Mouse (Mus musculus) heart, embryonic 13.5 days (tissue): ENCODE measurements around the gene Il17re. TPM values are rescaled to one million over a fixed set of nuclear protein-coding genes. Genes with fewer than 3 reads are reported as not detected.

Experiments
- ATAC-seq: fragments of 200-750 bp; cut with Nextera tagmentation; 2 replicates; pipeline ENCODE4 v1.8.0; 2017; ENCODE audit warnings: moderate TSS enrichment; ENCODE audit not compliant: insufficient number of reproducible peaks, low FRiP score, low TSS enrichment; ENCODE audit errors: extremely low read depth
- H3K27ac ChIP-seq: fragments of 300-500 bp; sonication (generic); replicated peaks from 2 replicates; pipeline ENCODE4 v1.5.1; 2015; ENCODE audit warnings: moderate library complexity, mild to moderate bottlenecking, inconsistent platforms
- H3K27me3 ChIP-seq: fragments of 300-500 bp; sonication (generic); replicated peaks from 2 replicates; pipeline ENCODE4 v1.6.1; 2015; ENCODE audit warnings: mild to moderate bottlenecking, inconsistent platforms
- H3K36me3 ChIP-seq: fragments of 300-500 bp; sonication (generic); 2 replicates; pipeline ENCODE4 v1.6.1; 2015; ENCODE audit warnings: mild to moderate bottlenecking, inconsistent platforms
- H3K4me1 ChIP-seq: fragments of 300-500 bp; sonication (generic); 2 replicates; pipeline ENCODE4 v1.6.1; 2015; ENCODE audit warnings: inconsistent platforms
- H3K4me2 ChIP-seq: fragments of 300-500 bp; sonication (generic); 2 replicates; pipeline ENCODE4 v1.6.1; 2015; ENCODE audit warnings: inconsistent platforms, mild to moderate bottlenecking, moderate library complexity
- H3K4me3 ChIP-seq: fragments of 300-500 bp; sonication (generic); 2 replicates; pipeline ENCODE4 v1.5.1; 2015; ENCODE audit warnings: moderate library complexity, mild to moderate bottlenecking, inconsistent platforms
- H3K9ac ChIP-seq: fragments of 300-500 bp; sonication (generic); 2 replicates; pipeline ENCODE4 v1.6.1; 2015; ENCODE audit warnings: inconsistent platforms, mild to moderate bottlenecking, moderate library complexity
- H3K9me3 ChIP-seq: fragments of 300-500 bp; sonication (generic); 2 replicates; pipeline ENCODE4 v1.6.1; 2016; ENCODE audit warnings: inconsistent platforms
- WGBS: fragments of 180-500 bp; shearing (Covaris S2); methylation state at CpG from one replicate; pipeline ENCODE4 v1.1.7; 2015; ENCODE audit warnings: mixed read lengths; 5-methylcytosine and 5-hydroxymethylcytosine counted together
- polyA plus RNA-seq: library from polyadenylated mRNA; unstranded; fragments of >200 nt; fragmentation: Nextera tagmentation; extraction: Ambion mirVana; gene quantifications from 2 replicates; pipeline ENCODE4 v1.2.1, GENCODE M21; 2015

The Il17re gene
- polyA plus RNA-seq, 1 experiment from 2014 or later, result 1.1 TPM

DNA sequence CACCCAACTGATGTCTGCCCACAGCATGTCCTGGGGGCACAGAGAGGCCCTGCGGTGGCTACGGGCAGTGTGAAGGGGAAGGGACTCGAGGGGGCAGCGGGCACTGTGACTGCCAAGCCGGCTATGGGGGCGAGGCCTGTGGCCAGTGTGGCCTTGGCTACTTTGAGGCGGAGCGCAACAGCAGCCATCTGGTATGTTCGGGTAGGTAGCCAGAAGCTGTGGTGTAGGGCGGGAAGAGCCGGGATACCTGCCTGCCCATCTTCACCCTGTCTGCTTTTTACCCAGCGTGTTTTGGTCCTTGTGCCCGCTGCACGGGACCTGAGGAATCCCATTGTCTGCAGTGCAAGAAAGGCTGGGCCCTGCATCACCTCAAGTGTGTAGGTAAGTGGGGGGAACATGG is 31.1 kb downstream of the Il17re start:
- WGBS, result 91% methylated on average over 14 of the region's 14 CpGs
- H3K36me3 ChIP-seq, result peaks cover 64% of the 10 kb centered on the region
- no peak overlapping the region for H3K4me3 ChIP-seq

GRCm38 (mm10) chr6:113492101-113492864 is 34.0 kb downstream of the Il17re start:
- ATAC-seq, result no peak
- Histone ChIP-seq H3K27ac (no peak overlapping the region), H3K4me1 (peaks cover 18% of the 10 kb centered on the region), H3K9ac (no peak overlapping the region), H3K9me3 (no peaks in the 10 kb centered on the region), H3K4me2 (no peak overlapping the region), H3K36me3 (peaks cover 53% of the 10 kb centered on the region), H3K27me3 (peaks cover 33% of the 10 kb centered on the region), H3K4me3 (no peak overlapping the region)
- WGBS, result 64% methylated on average over 24 of the region's 24 CpGs

More for the DNA sequence above, 31.1 kb downstream of the Il17re start:
- Histone ChIP-seq H3K4me2 (no peak overlapping the region), H3K27me3 (0 out of 2 replicates have a peak, but pooled peaks cover 5% of the 10 kb centered on the region), H3K9ac (no peak overlapping the region), H3K4me1 (peaks cover 12% of the 10 kb centered on the region), H3K27ac (no peak overlapping the region), H3K9me3 (no peaks in the 10 kb centered on the region)
- no peak for ATAC-seq

GRCm38 (mm10) chr6:113494258-113494788 is 36.0 kb downstream of the Il17re start:
- Histone ChIP-seq H3K27me3 (peaks cover 46% of the 10 kb centered on the region), H3K9ac (peak overlapping the region; percentile 78), H3K4me3 (peak overlapping the region; percentile 56), H3K27ac (peak overlapping the region; percentile 64), H3K4me1 (peaks cover 18% of the 10 kb centered on the region), H3K36me3 (peaks cover 38% of the 10 kb centered on the region), H3K9me3 (no peaks in the 10 kb centered on the region), H3K4me2 (peak overlapping the region; percentile 79)
- peak; percentile 72 for ATAC-seq
- WGBS, result 1% methylated on average over 54 of the region's 54 CpGs

DNA sequence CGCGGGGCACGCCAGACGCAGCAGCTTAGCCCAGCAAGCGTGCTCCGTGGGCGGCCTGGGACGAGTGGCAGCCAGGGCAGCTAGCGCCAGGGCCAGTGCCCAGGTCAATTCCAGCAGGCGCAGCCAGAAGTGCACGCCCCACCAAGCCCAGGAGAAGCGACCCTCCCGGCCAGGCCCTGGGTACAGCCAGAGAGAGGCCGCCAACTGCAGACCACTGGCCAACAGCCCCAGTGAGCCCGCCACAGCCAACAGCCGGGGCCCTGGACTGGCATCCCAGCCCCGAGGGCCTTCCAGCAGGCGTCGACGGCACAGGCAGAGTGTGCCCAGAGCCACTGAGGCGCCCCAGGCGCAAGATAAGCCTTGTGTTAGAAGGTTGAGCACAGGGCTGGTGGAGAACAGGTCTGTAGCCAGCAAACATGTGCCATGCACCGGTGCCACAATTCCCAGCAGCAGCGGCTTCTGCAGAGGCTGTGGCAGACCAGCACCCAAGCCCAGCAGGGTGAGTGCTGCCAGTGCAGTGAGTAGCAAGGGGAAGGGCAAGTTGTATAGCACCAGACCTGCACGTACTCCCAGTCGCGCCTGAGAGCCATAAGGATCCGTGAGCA is 36.9 kb downstream of the Il17re start:
- no peak for ATAC-seq
- H3K9ac ChIP-seq, result peak overlapping the region; percentile 78
- no peaks in the 10 kb centered on the region for H3K9me3 ChIP-seq
- peaks cover 18% of the 10 kb centered on the region for H3K4me1 ChIP-seq
- peak overlapping the region; percentile 79 for H3K4me2 ChIP-seq
- peak overlapping the region; percentile 56 for H3K4me3 ChIP-seq
- H3K27me3 ChIP-seq, result peaks cover 55% of the 10 kb centered on the region
- peaks cover 30% of the 10 kb centered on the region for H3K36me3 ChIP-seq
- H3K27ac ChIP-seq, result no peak overlapping the region
- 22% methylated on average over 28 of the region's 28 CpGs for WGBS

DNA sequence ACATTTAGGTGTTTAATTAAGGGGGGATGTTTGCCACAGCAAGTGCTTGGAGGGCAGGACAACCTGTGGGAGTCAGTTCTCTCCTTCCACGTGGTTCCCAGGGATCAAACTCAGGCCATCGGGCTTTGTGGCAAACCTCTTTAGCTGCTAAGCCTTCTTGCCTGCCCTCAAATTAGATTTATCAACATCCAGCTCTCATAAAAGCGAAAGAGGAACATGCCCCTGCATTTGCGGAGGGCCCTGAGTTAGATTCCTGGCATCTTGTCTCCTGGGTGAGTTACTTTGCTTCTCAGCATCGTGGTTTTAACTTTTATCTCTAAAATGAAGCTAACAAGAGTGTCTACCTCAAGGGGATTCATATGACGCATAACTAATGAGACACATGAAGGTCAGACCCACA is 41.1 kb downstream of the Il17re start:
- ATAC-seq, result no peak
- H3K27me3 ChIP-seq, result peaks cover 85% of the 10 kb centered on the region

GRCm38 (mm10) chr6:113501388-113502084 is 43.3 kb downstream of the Il17re start, which contains the start of gene Prrt3:
Gene Prrt3, minus strand, starts transcription at chr6:113501931.
- Histone ChIP-seq H3K9ac (peak within 1 kb of the TSS; percentile 63), H3K27me3 (peaks cover 63% of the 10 kb centered on the region), H3K36me3 (no peaks in the 10 kb centered on the region), H3K4me3 (peak within 1 kb of the TSS; percentile 44), H3K9me3 (0 out of 2 replicates have a peak, but pooled peaks cover 9% of the 10 kb centered on the region), H3K4me1 (peaks cover 5% of the 10 kb centered on the region; the same call in 1 of the 2 replicates), H3K27ac (no peak within 1 kb of the TSS), H3K4me2 (peak within 1 kb of the TSS; percentile 64)
- 3% methylated on average over 31 of the region's 32 CpGs for WGBS
- no peak for ATAC-seq

More for the DNA sequence above, 41.1 kb downstream of the Il17re start:
- WGBS, result 61% methylated on average over 6 of the region's 6 CpGs
- Histone ChIP-seq H3K4me2 (no peak overlapping the region), H3K9me3 (0 out of 2 replicates have a peak, but pooled peaks cover 9% of the 10 kb centered on the region), H3K4me3 (no peak overlapping the region), H3K4me1 (peaks cover 21% of the 10 kb centered on the region), H3K36me3 (no peaks in the 10 kb centered on the region), H3K27ac (no peak overlapping the region), H3K9ac (no peak overlapping the region)

DNA sequence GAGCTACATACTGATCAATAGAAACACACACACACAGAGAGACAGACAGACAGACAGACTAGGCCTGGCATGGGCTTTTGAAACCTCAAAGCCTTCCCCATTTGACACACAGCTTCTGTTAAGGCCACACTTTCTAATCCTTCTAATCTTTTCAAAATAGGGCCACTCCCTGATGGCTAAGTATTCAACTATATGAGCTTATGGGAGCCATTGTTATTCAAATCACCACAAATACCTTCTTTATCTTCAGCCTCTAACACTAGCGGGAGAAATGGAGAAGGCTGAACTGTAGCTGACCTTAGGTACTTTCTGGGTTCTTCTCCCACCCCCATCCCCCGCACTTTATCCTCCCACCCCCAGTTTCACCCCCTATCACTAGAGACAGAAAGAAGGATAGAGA is 44.5 kb downstream of the Il17re start:
- no peaks in the 10 kb centered on the region for H3K36me3 ChIP-seq
- H3K9ac ChIP-seq, result no peak overlapping the region
- 0 out of 2 replicates have a peak, but pooled peaks cover 9% of the 10 kb centered on the region for H3K9me3 ChIP-seq
- H3K4me1 ChIP-seq, result peaks cover 5% of the 10 kb centered on the region; the same call in 1 of the 2 replicates
- H3K27me3 ChIP-seq, result peaks cover 51% of the 10 kb centered on the region
- H3K4me2 ChIP-seq, result no peak overlapping the region
- H3K4me3 ChIP-seq, result no peak overlapping the region
- no peak overlapping the region for H3K27ac ChIP-seq
- WGBS, result 51% methylated on average over 2 of the region's 2 CpGs
- no peak for ATAC-seq

DNA sequence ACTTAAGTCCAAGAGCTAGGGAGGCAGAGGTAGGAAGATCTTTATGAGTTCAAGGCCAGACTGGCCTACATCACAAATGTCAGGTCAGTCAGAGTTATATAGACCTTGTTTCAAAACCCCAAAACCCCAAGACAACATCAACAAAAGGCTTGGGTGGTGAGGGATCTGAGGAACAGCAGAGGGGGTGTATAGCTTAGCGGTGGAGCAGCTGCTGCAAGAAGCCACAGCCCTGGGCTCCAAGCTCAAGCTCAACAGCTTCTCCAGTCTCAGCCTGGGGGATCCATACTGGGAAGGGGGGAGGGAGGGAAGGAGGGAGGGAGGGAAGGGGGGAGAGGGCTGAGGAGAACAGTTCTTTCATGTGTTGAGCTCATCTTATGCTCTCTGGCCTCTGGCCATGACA is 47.4 kb downstream of the Il17re start:
- WGBS, result 78% methylated on average over 1 of the region's 1 CpGs
- H3K4me2 ChIP-seq, result no peak overlapping the region
- peaks cover 29% of the 10 kb centered on the region for H3K27me3 ChIP-seq
- no peak overlapping the region for H3K27ac ChIP-seq
- no peak overlapping the region for H3K9ac ChIP-seq
- no peak for ATAC-seq
- peaks cover 10% of the 10 kb centered on the region; the same call in 1 of the 2 replicates for H3K4me1 ChIP-seq
- no peak overlapping the region for H3K4me3 ChIP-seq
- no peaks in the 10 kb centered on the region for H3K36me3 ChIP-seq
- H3K9me3 ChIP-seq, result 0 out of 2 replicates have a peak, but pooled peaks cover 9% of the 10 kb centered on the region

DNA sequence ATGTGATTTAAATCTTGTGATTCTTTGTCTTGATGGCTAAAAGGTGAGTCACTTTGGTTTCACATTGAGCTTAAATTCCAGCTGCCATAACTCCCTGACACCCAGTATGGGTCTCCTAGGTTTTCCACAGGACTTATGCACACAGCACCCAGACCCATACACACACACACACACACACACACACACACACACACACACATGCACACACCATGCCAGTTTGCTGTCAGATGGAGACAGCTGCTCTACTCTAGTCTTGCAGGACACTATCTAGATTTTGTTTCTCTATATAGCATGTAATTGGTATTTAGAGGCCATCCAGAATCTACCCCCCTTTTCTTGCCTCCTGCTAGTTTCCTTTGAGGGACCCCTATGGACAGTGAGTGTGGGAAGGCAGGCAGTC is 48.8 kb downstream of the Il17re start:
- Histone ChIP-seq H3K27me3 (peaks cover 14% of the 10 kb centered on the region), H3K9ac (no peak overlapping the region), H3K4me2 (no peak overlapping the region), H3K36me3 (peaks cover 6% of the 10 kb centered on the region), H3K4me1 (peaks cover 5% of the 10 kb centered on the region; the same call in 1 of the 2 replicates), H3K27ac (no peak overlapping the region), H3K4me3 (no peak overlapping the region), H3K9me3 (0 out of 2 replicates have a peak, but pooled peaks cover 9% of the 10 kb centered on the region)
- no peak for ATAC-seq

- 46% methylated on average over 7 of the region's 7 CpGs for WGBS
- H3K9ac ChIP-seq, result no peak overlapping the region
- H3K4me2 ChIP-seq, result no peak overlapping the region
- peaks cover 2% of the 10 kb centered on the region; the same call in 1 of the 2 replicates for H3K27me3 ChIP-seq
- no peak overlapping the region for H3K4me3 ChIP-seq
- H3K9me3 ChIP-seq, result no peaks in the 10 kb centered on the region
- no peak; the same call in 1 of the 2 replicates for ATAC-seq
- no peak overlapping the region for H3K27ac ChIP-seq
- H3K4me1 ChIP-seq, result peaks cover 5% of the 10 kb centered on the region; the same call in 1 of the 2 replicates
- peaks cover 16% of the 10 kb centered on the region for H3K36me3 ChIP-seq
Observed at GRCm38 (mm10) chr6:113508272-113508946, 50.1 kb downstream of the Il17re start.
